Mouse (Mus musculus) Patski (cell line): ENCODE results near the gene Tmem143. TPM values are rescaled to one million over a fixed set of nuclear protein-coding genes. Genes with fewer than 3 reads are reported as not detected.

Source experiments
- ATAC-seq: fragments of 100-300 bp; one replicate; pipeline ENCODE4 v1.8.0; 2021
- CTCF ChIA-PET: fragments of 350-600 bp; sonication (Branson Sonifier 250); formaldehyde crosslinking; loops from one replicate; lab custom pipeline; 2022; ENCODE audit warnings: inconsistent platforms; lab: Charles Lee
- POLR2A ChIA-PET: fragments of 350-600 bp; sonication (Branson Sonifier 250); formaldehyde crosslinking; loops from one replicate; lab custom pipeline; 2022; ENCODE audit warnings: antibody characterized with exemption, inconsistent platforms; lab: Charles Lee
- DNase-seq: peaks from one replicate; pipeline ENCODE4 v3.0.0-alpha.2; 2011; ENCODE audit warnings: low read depth, low spot score
- H3K27me3 ChIP-seq: fragments of 371-371 bp; one replicate; pipeline ENCODE4 v1.5.1; 2021
- CTCF ChIP-seq: fragments of 100-300 bp; IDR thresholded peaks from one replicate; pipeline ENCODE4 v1.5.1; 2021
- in situ Hi-C: fragments of 300-500 bp; cut with MboI; formaldehyde crosslinking; loops from 3 replicates; pipeline ENCODE4 v1.11.1; 2018; ENCODE audit warnings: low pct_unique_long_range_greater_than_20kb, mixed read lengths
- polyA plus RNA-seq: library from polyadenylated mRNA; unstranded; gene quantifications from one replicate; pipeline ENCODE4 v1.2.3, GENCODE M21; 2021

Gene Tmem143
- 34.7 TPM for polyA plus RNA-seq

DNA sequence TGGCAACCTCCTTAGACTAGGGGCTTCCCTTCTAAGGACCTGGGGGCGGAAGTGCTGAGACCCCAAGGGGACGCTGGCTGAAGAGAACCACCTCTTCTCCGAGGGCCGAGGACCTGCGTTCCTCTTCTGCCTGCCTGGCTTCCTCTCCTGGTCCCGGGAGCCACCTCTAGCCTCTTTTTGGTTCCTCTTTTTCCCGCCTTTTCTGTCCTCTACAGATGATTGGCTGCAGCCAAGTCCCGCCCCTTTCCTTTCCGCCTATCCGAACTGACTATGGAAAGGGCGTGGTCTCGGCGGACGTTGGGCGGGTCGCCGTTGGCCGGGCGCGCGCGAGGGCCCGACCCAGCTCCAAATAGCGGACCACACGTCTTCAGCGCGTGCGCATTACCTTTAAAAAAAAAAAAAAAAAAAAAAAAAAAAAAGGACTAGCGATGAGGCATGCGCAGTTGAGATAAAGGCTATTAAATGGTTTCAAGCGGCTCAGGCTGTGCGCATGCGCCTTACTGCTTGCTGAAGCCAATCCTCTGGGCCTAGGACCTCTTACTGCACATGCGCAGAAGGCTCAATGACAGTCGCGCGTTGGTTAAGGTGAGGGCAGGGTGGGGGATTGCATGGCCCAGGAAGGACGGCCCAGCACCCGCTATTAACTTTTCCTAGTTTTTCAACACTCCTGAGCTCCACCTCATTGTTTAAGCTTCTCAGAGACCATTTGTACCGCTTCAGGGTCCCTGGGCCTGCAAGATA is at the start of gene Tmem143, which contains the start of gene Syngr4:
TSS of gene Tmem143 (plus strand) at position 425 of the 741 bp plus-strand sequence.
TSS of gene Syngr4 (minus strand) at position 198 of the 741 bp plus-strand sequence.
- no peaks in the 10 kb centered on the region for H3K27me3 ChIP-seq
- ChIA-PET POLR2A (interaction anchor here (0.6 to 1.0 kb wide), 5 partner anchors 10 to 1075 kb away, joined by 3 to 4 read pairs (median 3); partner anchors contain the start of gene Sphk2), CTCF (no interaction called here)
- ATAC-seq (peak; percentile 79), DNase-seq (peak; percentile 98)
- in situ Hi-C loops: no loop called here
- TF ChIP-seq CTCF: no peak

GRCm38 (mm10) chr7:45848447-45849027 is 48.2 kb upstream of the Tmem143 start:
- H3K27me3 ChIP-seq: no peaks in the 10 kb centered on the region
- POLR2A ChIA-PET: no interaction called here
- ATAC-seq: no peak
- no peak for DNase-seq
- in situ Hi-C loops: no loop called here
- TF ChIP-seq CTCF: no peak
- CTCF ChIA-PET: interaction anchor here (1.6 kb wide), 1 partner anchor 50 kb away, joined by 4 read pairs; no protein-coding TSS in a partner anchor

DNA sequence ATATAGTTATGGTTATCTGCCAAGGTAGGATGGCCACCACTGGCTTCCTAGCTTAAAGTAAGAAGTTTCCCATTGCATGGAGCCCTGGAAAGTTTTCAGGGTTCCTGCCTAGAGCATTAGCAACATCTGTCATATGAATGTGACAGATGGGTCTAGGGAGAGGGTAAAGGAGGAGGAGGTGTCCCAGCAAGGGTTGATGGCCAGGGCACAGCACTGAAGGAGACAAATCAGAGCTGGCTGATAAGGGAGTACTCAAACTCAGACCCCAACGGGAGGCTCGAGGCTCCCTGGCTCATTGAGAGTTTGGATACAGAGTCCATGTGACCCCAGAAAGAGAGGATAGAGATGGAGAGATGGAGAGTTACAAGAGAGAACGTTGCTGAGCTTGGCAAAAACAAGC is 46.1 kb upstream of the Tmem143 start:
- POLR2A ChIA-PET: no interaction called here
- CTCF ChIA-PET: no interaction called here
- no peak for ATAC-seq
- no peak for TF ChIP-seq CTCF
- H3K27me3 ChIP-seq: no peaks in the 10 kb centered on the region
- in situ Hi-C loops: loop anchor here (25.0 kb wide), 1 partner anchor 162 kb away; no protein-coding TSS in a partner anchor
- no peak for DNase-seq

DNA sequence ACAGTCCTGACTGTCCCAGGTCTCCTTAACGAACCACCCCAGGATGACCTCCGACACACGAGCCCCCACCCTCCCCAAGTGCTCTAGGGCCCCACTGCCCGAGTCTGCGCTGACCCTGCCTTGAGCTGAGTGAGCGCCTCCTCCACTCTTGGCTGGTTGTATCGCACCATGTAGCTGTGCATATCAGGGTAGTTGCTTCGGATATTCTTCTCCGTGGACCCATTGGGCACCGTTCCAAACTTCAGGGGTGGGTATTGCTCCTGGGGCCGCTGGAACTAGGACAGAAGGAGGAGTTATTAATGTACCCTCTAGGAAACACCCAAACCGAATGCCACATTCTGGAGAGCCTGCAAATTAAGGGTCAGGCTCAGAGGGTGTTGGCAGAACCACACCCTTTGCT is 43.7 kb upstream of the Tmem143 start:
- POLR2A ChIA-PET: no interaction called here
- in situ Hi-C loops: loop anchor here (25.0 kb wide), 1 partner anchor 159 kb away; no protein-coding TSS in a partner anchor

DNA sequence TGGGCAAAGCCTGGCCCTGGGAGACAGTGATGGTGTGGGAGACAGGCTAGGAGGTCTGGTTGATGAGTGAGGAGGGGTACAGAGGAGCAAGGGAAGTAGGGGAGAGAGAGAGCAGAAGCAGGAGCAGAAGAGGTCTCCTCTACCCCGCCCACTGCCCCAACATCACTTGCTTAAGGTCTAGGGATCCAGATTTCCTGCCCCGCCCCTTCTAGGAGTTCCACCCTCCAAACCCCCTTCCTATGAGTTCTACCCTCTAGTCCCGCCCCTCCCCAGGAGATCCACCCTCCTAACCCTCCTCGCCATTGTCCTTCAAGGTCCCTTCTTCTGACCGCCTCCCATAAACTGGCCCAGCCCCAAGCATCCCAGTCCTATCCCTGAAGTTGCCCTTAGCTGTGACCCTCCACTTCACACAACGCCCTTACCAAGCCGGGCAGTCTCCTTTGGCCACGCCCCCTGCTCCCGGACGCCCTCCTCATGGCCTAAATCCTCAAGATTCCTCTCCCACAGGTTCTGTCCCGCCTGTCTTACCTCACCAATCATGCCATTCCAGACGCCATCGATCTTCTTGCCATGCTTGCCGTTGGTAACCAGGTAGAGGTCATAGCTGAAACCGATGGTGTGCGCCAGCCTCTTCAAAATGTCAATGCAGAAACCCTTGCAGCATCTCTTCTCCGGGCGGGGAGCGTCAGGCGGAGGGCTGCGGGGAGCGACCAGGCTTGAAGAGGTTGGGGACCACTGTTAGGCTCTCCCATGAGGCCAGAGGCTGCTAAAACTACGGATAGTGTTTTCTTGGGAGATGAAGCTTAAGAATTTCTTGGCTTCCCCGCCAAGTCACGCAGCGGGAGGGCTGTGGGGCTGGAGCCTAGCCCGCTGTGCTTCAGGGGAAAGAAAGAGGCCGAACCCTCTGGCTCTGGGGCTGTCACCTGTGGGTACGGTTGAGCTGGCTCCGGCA is 39.5 kb upstream of the Tmem143 start:
- no peak for ATAC-seq
- in situ Hi-C loops: loop anchor here (25.0 kb wide), 1 partner anchor 155 kb away; no protein-coding TSS in a partner anchor
- POLR2A ChIA-PET: no interaction called here

More for the DNA sequence above, 43.7 kb upstream of the Tmem143 start:
- TF ChIP-seq CTCF: no peak
- no peaks in the 10 kb centered on the region for H3K27me3 ChIP-seq
- DNase-seq (no peak), ATAC-seq (no peak)
- CTCF ChIA-PET: no interaction called here

DNA sequence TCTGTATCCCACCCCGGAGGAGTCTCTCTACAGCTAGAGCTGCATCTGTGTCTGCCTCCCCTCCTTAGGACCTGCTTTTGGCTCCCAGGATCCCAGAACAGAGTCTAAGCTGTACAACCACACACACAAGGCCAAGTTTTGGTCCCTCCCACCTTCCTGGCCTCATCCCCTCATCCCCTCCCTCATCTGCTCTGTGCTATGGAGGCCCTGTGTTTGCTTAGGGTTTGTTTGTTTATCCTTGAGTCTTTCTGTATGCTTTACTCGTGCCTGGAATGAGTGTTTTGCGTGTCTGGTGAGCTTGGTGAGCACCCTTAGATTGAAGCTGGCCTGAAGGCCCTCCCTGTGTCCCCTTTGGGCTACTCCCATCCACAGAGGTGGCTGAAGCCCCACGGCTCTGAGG is 37.7 kb upstream of the Tmem143 start:
- TF ChIP-seq CTCF: no peak
- ATAC-seq: no peak
- no peak for DNase-seq
- H3K27me3 ChIP-seq: peaks cover 4% of the 10 kb centered on the region
- in situ Hi-C loops: loop anchor here (25.0 kb wide), 1 partner anchor 153 kb away; no protein-coding TSS in a partner anchor
- CTCF ChIA-PET: no interaction called here
- POLR2A ChIA-PET: no interaction called here

More for the DNA sequence above, 39.5 kb upstream of the Tmem143 start:
- CTCF ChIA-PET: no interaction called here
- no peak for TF ChIP-seq CTCF
- H3K27me3 ChIP-seq: peaks cover 3% of the 10 kb centered on the region
- DNase-seq: no peak

GRCm38 (mm10) chr7:45862804-45863203 is 33.9 kb upstream of the Tmem143 start:
- peaks cover 4% of the 10 kb centered on the region for H3K27me3 ChIP-seq
- DNase-seq (no peak), ATAC-seq (no peak)
- ChIA-PET CTCF (interaction anchor here (1.5 kb wide), 1 partner anchor 10 kb away, joined by 4 read pairs; the partner anchor contains the start of gene Kdelr1), POLR2A (no interaction called here)
- TF ChIP-seq CTCF: no peak
- in situ Hi-C loops: loop anchor here (25.0 kb wide), 1 partner anchor 149 kb away; no protein-coding TSS in a partner anchor

GRCm38 (mm10) chr7:45864435-45864834 is 32.3 kb upstream of the Tmem143 start:
- in situ Hi-C loops: loop anchor here (25.0 kb wide), 1 partner anchor 148 kb away; no protein-coding TSS in a partner anchor
- H3K27me3 ChIP-seq: peaks cover 4% of the 10 kb centered on the region
- CTCF ChIA-PET: no interaction called here
- POLR2A ChIA-PET: no interaction called here
- ATAC-seq (no peak), DNase-seq (no peak)
- no peak for TF ChIP-seq CTCF

- ChIA-PET POLR2A (no interaction called here), CTCF (no interaction called here)
- peaks cover 9% of the 10 kb centered on the region for H3K27me3 ChIP-seq
- in situ Hi-C loops: loop anchor here (25.0 kb wide), 1 partner anchor 146 kb away; no protein-coding TSS in a partner anchor
- DNase-seq: peak; percentile 9
- peak; percentile 19 for ATAC-seq
- TF ChIP-seq CTCF: no peak
These were observed 30.5 kb upstream of the Tmem143 start for GRCm38 (mm10) chr7:45865925-45866910.
